Mouse (Mus musculus) NIH3T3 (cell line): Measurements from ENCODE around the gene Adam6b.
"Not testable (repeated sequence)": the region's sequence is repeated elsewhere in the genome, so short reads cannot be mapped to it uniquely, and the experiment has no call there.

Experiments
- DNase-seq: peaks from one replicate; pipeline ENCODE4 v3.0.0-alpha.2; 2012; ENCODE audit warnings: low read depth

Gene Adam6b

DNA sequence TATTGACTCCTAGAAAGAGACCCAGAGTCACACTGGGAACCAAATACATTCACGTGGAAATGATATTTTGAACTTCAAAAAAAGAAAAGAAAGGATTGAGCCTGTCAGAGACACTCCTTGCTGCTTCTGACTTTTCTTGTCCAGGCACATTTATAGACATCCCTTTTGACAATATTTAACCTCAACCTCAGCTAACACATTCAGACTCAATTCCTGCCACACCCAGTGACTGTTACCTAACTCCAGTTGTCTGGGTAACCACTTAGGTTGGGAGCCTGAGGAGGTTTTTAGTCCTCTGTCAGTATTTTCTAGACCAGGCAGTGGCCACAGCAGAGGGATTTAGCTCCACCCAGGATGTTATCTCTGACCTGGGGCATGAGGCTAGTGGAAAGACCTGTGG, at the start of gene Adam6b:
Gene Adam6b, plus strand, starts transcription at position 301 of the 400 bp plus-strand sequence.
- DNase-seq: not testable (repeated sequence)

DNA sequence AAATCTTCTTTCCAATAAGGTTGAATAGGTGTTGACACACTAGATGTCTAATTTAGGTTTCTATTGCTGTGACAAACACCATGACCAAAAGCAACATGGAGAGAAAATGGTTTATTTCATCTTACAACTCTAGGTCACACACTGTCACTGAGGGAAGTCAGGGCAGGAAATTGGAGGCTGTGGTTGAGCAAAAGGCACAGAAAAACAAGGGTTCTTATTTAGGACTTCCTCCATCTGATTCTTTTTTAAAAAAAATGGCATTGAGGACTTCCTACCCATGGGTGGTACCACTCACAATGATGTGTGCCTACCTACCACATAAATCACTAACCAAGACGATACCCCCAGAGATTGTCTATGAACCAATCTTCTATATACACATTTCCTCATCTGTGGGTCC, 43.2 kb upstream of the Adam6b start:
- no peak for DNase-seq

DNA sequence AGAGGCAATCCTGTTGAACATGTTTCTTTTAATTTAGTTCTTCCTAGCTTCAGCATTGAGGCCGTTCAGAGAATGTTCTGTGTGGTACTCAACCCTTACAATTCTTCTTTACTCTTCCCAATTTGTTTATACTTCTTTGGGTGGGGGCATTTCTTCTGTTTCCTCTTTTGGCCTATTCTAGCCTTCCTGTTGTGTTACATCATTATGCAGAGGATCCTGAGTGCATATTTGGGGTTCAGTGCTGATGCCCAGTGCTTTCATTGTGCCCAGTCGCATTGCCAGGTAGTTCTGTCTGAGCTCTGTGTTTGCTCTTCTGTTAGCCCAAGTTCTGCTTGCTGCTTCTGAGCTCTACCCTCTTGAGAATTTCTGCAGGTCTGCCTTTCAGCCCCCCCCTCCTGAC, 13.1 kb upstream of the Adam6b start:
- no peak for DNase-seq

DNA sequence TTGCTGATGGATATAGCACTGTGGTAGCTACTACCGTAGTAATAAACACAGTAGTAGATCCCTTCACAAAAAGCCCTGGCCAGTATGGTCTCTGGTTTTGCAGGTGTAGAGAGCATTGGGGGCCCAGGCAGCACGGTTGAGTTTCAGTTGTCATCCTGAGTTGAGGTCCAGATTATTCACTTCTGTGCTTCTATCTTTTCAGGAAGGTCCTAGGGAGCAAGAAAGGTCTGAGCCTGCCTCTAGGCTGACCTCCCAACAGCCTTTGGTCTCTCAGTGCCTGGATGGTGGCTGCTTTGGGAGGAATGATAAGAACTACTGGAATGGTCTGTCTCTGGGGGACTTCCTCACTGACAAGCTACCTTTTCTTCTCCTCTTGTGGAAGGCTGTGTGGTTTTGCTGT, 7.2 kb upstream of the Adam6b start:
- no peak for DNase-seq

DNA sequence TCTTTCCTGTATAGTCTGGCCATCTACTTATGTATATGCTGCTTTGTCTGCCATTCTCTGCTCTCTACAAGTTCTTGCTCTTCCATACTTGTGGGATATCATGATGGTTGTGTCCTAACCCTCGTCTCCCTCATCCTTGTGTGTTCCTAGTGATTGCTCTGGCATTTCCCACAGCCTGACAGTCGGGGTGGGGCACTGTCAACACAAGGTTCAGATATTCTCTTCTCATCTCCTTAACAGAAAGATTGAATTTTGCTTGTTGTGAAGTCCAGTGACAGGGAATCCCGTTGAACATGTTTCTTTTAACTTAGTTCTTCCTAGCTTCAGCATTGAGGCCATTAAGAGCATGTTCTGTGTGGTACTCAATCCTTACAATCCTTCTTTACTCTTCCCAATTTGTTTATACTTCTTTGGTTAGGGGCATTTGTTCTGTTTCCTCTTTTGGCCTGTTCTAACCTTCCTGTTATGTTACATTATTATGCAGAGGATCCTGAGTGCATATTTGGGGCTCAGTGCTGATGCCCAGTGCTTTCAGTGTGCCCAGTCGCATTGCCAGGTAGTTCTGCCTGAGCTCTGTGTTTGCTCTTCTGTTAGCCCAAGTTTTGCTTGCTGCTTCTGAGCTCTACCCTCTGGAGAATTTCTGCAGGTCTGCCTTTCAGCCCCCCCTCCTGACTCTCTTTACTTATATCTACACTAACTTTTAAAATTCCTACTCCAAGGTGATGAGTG, 6.5 kb upstream of the Adam6b start:
- DNase-seq: no peak

DNA sequence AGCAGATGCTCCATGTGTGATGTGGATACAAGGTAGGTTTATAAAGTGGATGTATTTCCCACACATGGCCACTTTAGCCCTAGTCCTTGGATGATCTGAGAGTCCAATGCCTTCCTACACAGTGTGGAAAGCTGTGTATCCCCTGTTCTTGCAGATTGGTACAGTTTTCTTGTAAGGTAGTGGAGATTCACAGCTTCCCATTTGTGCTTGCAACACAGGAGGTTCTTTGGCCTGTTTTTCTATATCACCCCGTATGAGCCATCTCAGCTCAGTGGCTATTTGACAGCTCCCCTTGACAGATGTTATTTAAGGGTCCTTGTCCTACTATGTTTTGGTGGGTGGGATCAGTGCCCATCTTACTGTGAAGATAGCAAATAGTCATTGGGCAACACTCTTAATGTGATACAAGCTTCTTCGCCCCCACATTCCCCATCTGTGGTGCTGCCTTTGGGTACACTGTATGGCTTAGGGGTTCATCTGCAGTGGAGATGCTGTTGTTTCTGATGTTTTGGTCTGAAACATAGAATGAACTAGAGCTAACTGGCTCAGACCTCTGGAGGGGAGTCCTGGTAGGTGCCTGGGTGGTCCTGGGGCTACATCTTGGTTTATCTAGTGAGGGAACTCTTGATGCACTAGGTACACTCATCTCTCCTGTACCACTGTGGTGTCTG, 5.7 kb upstream of the Adam6b start:
- DNase-seq: no peak

DNA sequence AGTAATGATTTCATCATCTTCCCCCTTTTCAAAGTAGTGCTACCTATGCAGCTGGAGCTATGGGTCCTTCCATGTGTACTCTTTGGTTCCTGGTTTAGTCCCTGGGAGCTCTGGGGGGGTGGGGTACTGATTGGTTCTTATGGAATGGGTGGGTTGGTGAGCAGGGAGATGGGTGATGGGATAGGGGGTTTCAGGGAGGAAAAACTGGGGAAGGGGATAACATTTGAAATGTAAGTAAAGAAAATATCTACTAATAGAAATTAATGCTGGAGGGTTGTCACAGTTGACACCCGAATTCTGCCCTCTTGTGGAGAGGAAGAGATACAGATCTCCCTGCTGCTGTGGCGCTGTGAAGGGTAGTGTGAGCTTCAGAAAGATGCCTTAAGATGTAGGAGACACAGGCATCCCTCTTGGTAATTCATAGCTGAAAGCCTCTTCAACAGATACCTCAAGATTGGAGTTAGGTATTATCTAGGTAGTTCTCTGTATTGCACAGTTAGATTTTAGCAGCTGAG, 4.3 kb upstream of the Adam6b start:
- peak; percentile 36 for DNase-seq

DNA sequence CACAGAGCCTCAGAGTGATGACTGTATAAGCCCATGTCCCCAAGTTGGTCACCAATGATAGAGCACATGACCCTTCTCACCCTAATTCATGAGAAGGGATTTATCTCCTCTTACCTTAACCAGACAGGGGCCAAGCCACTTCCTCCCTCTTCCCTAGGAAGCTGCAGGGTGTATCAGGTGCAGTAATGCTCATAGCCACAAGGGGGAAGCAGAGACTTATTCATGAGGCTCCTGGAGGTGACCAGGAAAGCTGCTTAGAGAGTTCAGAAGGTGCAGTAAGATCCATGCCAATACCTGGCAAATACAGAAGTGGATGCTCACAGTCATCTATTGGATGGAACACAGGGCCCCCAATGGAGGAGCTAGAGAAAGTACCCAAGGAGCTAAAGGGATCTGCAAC, 1.6 kb upstream of the Adam6b start:
- peak; percentile 75 for DNase-seq

DNA sequence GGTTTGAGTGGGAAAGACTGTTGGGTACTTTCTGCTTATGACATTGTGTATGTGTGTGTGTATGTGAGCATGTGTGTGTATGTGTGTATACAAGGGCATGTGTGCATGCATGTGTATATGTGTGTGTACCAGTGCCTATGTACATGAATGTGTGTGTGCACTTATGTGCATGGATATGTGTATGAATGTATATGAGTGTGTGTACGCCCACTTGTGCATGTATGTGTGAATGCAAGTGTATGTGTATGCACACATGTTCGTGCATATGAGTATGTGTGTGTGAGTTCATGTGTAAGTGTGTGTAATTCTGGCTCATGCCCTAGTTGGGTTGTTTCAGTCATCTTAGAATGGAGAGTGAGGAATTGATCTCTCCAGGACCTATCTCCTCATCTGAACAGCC, 36.6 kb downstream of the Adam6b start:
- no peak for DNase-seq
